Mouse (Mus musculus) Patski (cell line): ENCODE results near the gene Trmu. TPM values are rescaled to one million over a fixed set of nuclear protein-coding genes. Genes with fewer than 3 reads are reported as not detected.

Experiments used
- ATAC-seq: fragments of 100-300 bp; one replicate; pipeline ENCODE4 v1.8.0; 2021
- CTCF ChIA-PET: fragments of 350-600 bp; sonication (Branson Sonifier 250); formaldehyde crosslinking; loops from one replicate; lab custom pipeline; 2022; ENCODE audit warnings: inconsistent platforms; lab: Charles Lee
- POLR2A ChIA-PET: fragments of 350-600 bp; sonication (Branson Sonifier 250); formaldehyde crosslinking; loops from one replicate; lab custom pipeline; 2022; ENCODE audit warnings: antibody characterized with exemption, inconsistent platforms; lab: Charles Lee
- DNase-seq: peaks from one replicate; pipeline ENCODE4 v3.0.0-alpha.2; 2011; ENCODE audit warnings: low read depth, low spot score
- H3K27me3 ChIP-seq: fragments of 371-371 bp; one replicate; pipeline ENCODE4 v1.5.1; 2021
- CTCF ChIP-seq: fragments of 100-300 bp; IDR thresholded peaks from one replicate; pipeline ENCODE4 v1.5.1; 2021
- in situ Hi-C: fragments of 300-500 bp; cut with MboI; formaldehyde crosslinking; loops from 3 replicates; pipeline ENCODE4 v1.11.1; 2018; ENCODE audit warnings: low pct_unique_long_range_greater_than_20kb, mixed read lengths
- polyA plus RNA-seq: library from polyadenylated mRNA; unstranded; gene quantifications from one replicate; pipeline ENCODE4 v1.2.3, GENCODE M21; 2021

The Trmu gene
- polyA plus RNA-seq, 1 experiment from 2014 or later, result 22.9 TPM

GRCm38 (mm10) chr15:85909931-85910330, 30.8 kb downstream of the Trmu start:
- ChIA-PET POLR2A (interaction anchor here (0.8 kb wide), 1 partner anchor 131 kb away, joined by 3 read pairs; no protein-coding TSS in a partner anchor), CTCF (interaction anchor here (0.9 to 7.7 kb wide), 6 partner anchors 10 to 230 kb away, joined by 3 to 61 read pairs (median 4); partner anchors contain the start of gene Celsr1)
- DNase-seq, result no peak
- in situ Hi-C loops, result loop anchor here (5.0 kb wide), 2 partner anchors 127 to 212 kb away; no protein-coding TSS in a partner anchor
- no peak for TF ChIP-seq CTCF
- no peak for ATAC-seq
- H3K27me3 ChIP-seq, result no peaks in the 10 kb centered on the region

- no peak for TF ChIP-seq CTCF
- CTCF ChIA-PET, result interaction anchor here (0.8 to 7.7 kb wide), 23 partner anchors 9 to 227 kb away, joined by 3 to 61 read pairs (median 4); partner anchors contain the start of gene Celsr1
- ATAC-seq (no peak), DNase-seq (peak; percentile 24)
- in situ Hi-C loops, result loop anchor here (5.0 kb wide), 2 partner anchors 124 to 209 kb away; no protein-coding TSS in a partner anchor
- no peaks in the 10 kb centered on the region for H3K27me3 ChIP-seq
- POLR2A ChIA-PET, result interaction anchor here (0.6 kb wide), 1 partner anchor 125 kb away, joined by 6 read pairs; no protein-coding TSS in a partner anchor
Measured at GRCm38 (mm10) chr15:85913605-85914004, 34.5 kb downstream of the Trmu start.

- no peak for ATAC-seq
- in situ Hi-C loops, result no loop called here
- no peaks in the 10 kb centered on the region for H3K27me3 ChIP-seq
- no peak for TF ChIP-seq CTCF
- CTCF ChIA-PET, result interaction anchor here (0.9 to 1.5 kb wide), 3 partner anchors 25 to 114 kb away, joined by 3 to 4 read pairs (median 4); partner anchors contain the start of gene Celsr1
- DNase-seq, result no peak
- POLR2A ChIA-PET, result no interaction called here
Measured at GRCm38 (mm10) chr15:85919191-85919891, 40.2 kb downstream of the Trmu start.

GRCm38 (mm10) chr15:85919892-85920248, 40.8 kb downstream of the Trmu start:
- POLR2A ChIA-PET, result no interaction called here
- ATAC-seq (no peak), DNase-seq (no peak)
- CTCF ChIA-PET, result interaction anchor here (0.9 to 1.5 kb wide), 2 partner anchors 24 to 74 kb away, joined by 4 read pairs; no protein-coding TSS in a partner anchor
- no peak for TF ChIP-seq CTCF
- H3K27me3 ChIP-seq, result no peaks in the 10 kb centered on the region
- in situ Hi-C loops, result no loop called here

GRCm38 (mm10) chr15:85921855-85922254, 42.7 kb downstream of the Trmu start:
- ATAC-seq (no peak), DNase-seq (no peak)
- CTCF ChIA-PET, result no interaction called here
- H3K27me3 ChIP-seq, result no peaks in the 10 kb centered on the region
- TF ChIP-seq CTCF, result no peak
- POLR2A ChIA-PET, result no interaction called here
- in situ Hi-C loops, result no loop called here

GRCm38 (mm10) chr15:85928161-85928560, 49.0 kb downstream of the Trmu start:
- ATAC-seq (no peak), DNase-seq (no peak)
- ChIA-PET CTCF (no interaction called here), POLR2A (no interaction called here)
- no peak for TF ChIP-seq CTCF
- H3K27me3 ChIP-seq, result no peaks in the 10 kb centered on the region
- in situ Hi-C loops, result no loop called here

GRCm38 (mm10) chr15:85935627-85936049, 56.5 kb downstream of the Trmu start:
- POLR2A ChIA-PET, result no interaction called here
- no peaks in the 10 kb centered on the region for H3K27me3 ChIP-seq
- CTCF ChIA-PET, result no interaction called here
- in situ Hi-C loops, result no loop called here
- TF ChIP-seq CTCF, result no peak
- DNase-seq, result no peak
- ATAC-seq, result peak; percentile 55

Other genes starting within 250 kb of the Trmu start
- 4.7 TPM for gene Ppara, start 144.3 kb upstream of the Trmu start, polyA plus RNA-seq
- gene Cdpf1, start 67.6 kb upstream of the Trmu start, polyA plus RNA-seq, result 17.5 TPM
- 0.01 TPM for gene Pkdrej, start 57.6 kb upstream of the Trmu start, polyA plus RNA-seq
- gene Ttc38, start 47.0 kb upstream of the Trmu start, polyA plus RNA-seq, result 19.4 TPM
- 23.2 TPM for gene Gtse1, start 19.6 kb upstream of the Trmu start, polyA plus RNA-seq
- 30.8 TPM for gene Celsr1, start 154.5 kb downstream of the Trmu start, polyA plus RNA-seq
- 44.1 TPM for gene Gramd4, start 178.4 kb downstream of the Trmu start, polyA plus RNA-seq